Mouse (Mus musculus) embryonic facial prominence, embryonic 12.5 days (tissue): ENCODE measurements around the gene Chic2. TPM values are rescaled to one million over a fixed set of nuclear protein-coding genes. Genes with fewer than 3 reads are reported as not detected.

ENCODE experiments used
- ATAC-seq: fragments of 200-750 bp; cut with Nextera tagmentation; 2 replicates; pipeline ENCODE4 v1.8.0; 2017; ENCODE audit not compliant: insufficient number of reproducible peaks, insufficient read depth, low FRiP score, low TSS enrichment
- H3K27ac ChIP-seq: fragments of 300-500 bp; sonication (generic); 2 replicates; pipeline ENCODE4 v1.5.1; 2016; ENCODE audit warnings: mild to moderate bottlenecking
- H3K27me3 ChIP-seq: fragments of 300-500 bp; sonication (generic); 2 replicates; pipeline ENCODE4 v1.6.1; 2016; ENCODE audit warnings: mild to moderate bottlenecking, moderate library complexity
- H3K36me3 ChIP-seq: fragments of 300-500 bp; sonication (generic); 2 replicates; pipeline ENCODE4 v1.6.1; 2016; ENCODE audit warnings: mild to moderate bottlenecking
- H3K4me1 ChIP-seq: fragments of 300-500 bp; sonication (generic); 2 replicates; pipeline ENCODE4 v1.6.1; 2016
- H3K4me2 ChIP-seq: fragments of 300-500 bp; sonication (generic); replicated peaks from 2 replicates; pipeline ENCODE4 v1.6.1; 2016; ENCODE audit warnings: mild to moderate bottlenecking, moderate library complexity
- H3K4me3 ChIP-seq: fragments of 300-500 bp; sonication (generic); 2 replicates; pipeline ENCODE4 v1.5.1; 2016; ENCODE audit warnings: mild to moderate bottlenecking
- H3K9ac ChIP-seq: fragments of 300-500 bp; sonication (generic); 2 replicates; pipeline ENCODE4 v1.6.1; 2016; ENCODE audit warnings: mild to moderate bottlenecking, moderate library complexity
- H3K9me3 ChIP-seq: fragments of 300-500 bp; sonication (generic); 2 replicates; pipeline ENCODE4 v1.6.1; 2016; ENCODE audit warnings: mild to moderate bottlenecking, moderate library complexity
- WGBS: fragments of 180-500 bp; shearing (Covaris S2); methylation state at CpG from one replicate; pipeline ENCODE4 v1.1.7; 2016; 5-methylcytosine and 5-hydroxymethylcytosine counted together
- polyA plus RNA-seq: library from polyadenylated mRNA; unstranded; fragments of >200 nt; fragmentation: Nextera tagmentation; extraction: Ambion mirVana; gene quantifications from 2 replicates; pipeline ENCODE4 v1.2.1, GENCODE M21; 2016

The Chic2 gene
- polyA plus RNA-seq, 1 experiment from 2014 or later, result 51.8 TPM

DNA sequence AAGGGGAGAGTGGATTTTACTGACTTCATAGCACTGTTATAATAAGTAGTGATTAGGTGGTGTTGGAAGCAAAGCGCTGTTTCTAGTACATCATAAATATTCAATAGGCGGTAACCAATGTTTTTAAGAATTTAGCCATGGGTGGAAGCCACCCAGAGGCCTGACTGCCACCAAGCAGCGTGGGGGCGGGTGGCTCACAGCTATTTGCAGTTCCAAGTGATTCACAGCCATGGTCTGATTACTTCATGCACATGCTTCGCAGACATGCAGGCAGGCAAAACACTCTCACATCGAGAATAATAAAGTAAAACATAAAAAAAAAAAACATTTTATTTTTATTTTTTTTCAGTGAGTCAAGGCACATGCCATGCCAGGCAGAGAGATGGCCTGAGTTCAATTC lies 75.2 kb downstream of the Chic2 start:
- Histone ChIP-seq H3K9ac (no peak overlapping the region), H3K4me2 (no peak overlapping the region), H3K27me3 (no peaks in the 10 kb centered on the region), H3K27ac (no peak overlapping the region), H3K9me3 (no peaks in the 10 kb centered on the region), H3K4me1 (peaks cover 5% of the 10 kb centered on the region), H3K4me3 (no peak overlapping the region), H3K36me3 (no peaks in the 10 kb centered on the region)
- WGBS, result 91% methylated on average over 6 of the region's 6 CpGs
- ATAC-seq, result no peak

DNA sequence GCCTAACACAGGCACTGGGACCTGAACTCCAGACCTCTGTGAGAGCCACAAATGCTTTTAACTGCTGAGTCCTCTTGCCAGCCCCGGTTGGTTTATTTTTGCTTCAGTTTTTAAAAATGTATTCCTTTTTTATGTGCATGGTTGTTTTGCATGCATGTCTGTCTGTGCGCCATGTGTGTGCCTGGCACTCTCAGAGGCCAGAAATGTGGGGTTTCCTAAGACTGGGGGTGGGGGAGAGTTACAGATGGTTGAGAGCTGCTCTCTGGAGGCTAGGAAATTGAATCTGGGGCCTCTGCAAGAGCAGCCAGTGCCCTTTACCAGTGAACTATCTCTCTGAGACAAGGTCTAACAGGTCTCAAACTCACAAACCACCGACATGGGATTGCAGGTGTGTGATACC lies 76.7 kb downstream of the Chic2 start:
- H3K36me3 ChIP-seq, result no peaks in the 10 kb centered on the region
- H3K27me3 ChIP-seq, result no peaks in the 10 kb centered on the region
- no peaks in the 10 kb centered on the region for H3K4me1 ChIP-seq
- H3K4me2 ChIP-seq, result no peak overlapping the region
- H3K4me3 ChIP-seq, result no peak overlapping the region
- 69% methylated on average over 3 of the region's 3 CpGs for WGBS
- no peak for ATAC-seq
- no peaks in the 10 kb centered on the region for H3K9me3 ChIP-seq
- no peak overlapping the region for H3K27ac ChIP-seq
- H3K9ac ChIP-seq, result no peak overlapping the region

DNA sequence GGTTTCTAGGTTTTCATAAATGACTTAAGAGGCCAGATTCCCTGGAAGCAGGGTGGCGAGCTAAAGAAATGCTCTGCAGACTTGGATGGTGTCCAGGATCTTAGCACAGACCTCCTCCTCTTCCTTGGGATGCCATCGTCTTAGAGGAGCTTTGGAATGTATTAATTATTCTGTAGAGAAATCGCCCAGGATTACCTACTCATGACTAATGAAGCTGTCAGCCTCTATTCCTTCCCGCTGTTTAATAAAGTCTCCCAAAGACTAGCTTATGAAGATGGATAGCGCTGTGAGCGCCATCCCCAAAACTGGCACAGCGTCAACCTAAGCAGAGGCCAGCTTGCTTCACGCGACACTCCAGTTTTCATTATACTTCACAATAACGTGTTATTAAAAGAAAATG lies 77.7 kb downstream of the Chic2 start:
- no peaks in the 10 kb centered on the region for H3K4me1 ChIP-seq
- no peaks in the 10 kb centered on the region for H3K9me3 ChIP-seq
- no peak overlapping the region for H3K4me3 ChIP-seq
- H3K27ac ChIP-seq, result no peak overlapping the region
- no peaks in the 10 kb centered on the region for H3K27me3 ChIP-seq
- H3K9ac ChIP-seq, result no peak overlapping the region
- WGBS, result 73% methylated on average over 10 of the region's 10 CpGs
- no peaks in the 10 kb centered on the region for H3K36me3 ChIP-seq
- H3K4me2 ChIP-seq, result no peak overlapping the region
- no peak for ATAC-seq

DNA sequence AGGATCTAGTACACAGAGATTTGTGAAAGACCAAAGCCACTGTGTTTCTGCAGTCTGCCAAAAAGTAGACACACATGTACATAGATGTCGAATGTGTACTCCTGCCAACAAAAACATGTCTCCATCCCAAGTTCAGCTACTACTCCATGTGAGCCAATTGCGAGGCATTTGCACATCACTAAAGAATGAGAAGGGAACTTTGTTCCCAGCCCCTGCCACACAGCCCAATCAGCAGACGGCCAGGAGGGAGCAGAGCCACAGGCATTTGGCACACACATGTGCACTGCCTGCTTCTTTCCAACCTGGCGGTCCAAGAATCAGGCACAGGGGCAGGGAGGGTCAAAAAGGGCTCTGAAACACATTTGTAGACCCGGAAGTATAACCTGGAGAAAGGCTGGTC lies 81.8 kb downstream of the Chic2 start:
- no peak overlapping the region for H3K4me2 ChIP-seq
- no peaks in the 10 kb centered on the region for H3K36me3 ChIP-seq
- H3K9me3 ChIP-seq, result no peaks in the 10 kb centered on the region
- no peak for ATAC-seq
- H3K27me3 ChIP-seq, result 0 out of 2 replicates have a peak, but pooled peaks cover 5% of the 10 kb centered on the region
- no peak overlapping the region for H3K4me3 ChIP-seq
- 51% methylated on average over 5 of the region's 5 CpGs for WGBS
- peaks cover 7% of the 10 kb centered on the region; the same call in 1 of the 2 replicates for H3K4me1 ChIP-seq
- H3K27ac ChIP-seq, result no peak overlapping the region
- no peak overlapping the region for H3K9ac ChIP-seq

DNA sequence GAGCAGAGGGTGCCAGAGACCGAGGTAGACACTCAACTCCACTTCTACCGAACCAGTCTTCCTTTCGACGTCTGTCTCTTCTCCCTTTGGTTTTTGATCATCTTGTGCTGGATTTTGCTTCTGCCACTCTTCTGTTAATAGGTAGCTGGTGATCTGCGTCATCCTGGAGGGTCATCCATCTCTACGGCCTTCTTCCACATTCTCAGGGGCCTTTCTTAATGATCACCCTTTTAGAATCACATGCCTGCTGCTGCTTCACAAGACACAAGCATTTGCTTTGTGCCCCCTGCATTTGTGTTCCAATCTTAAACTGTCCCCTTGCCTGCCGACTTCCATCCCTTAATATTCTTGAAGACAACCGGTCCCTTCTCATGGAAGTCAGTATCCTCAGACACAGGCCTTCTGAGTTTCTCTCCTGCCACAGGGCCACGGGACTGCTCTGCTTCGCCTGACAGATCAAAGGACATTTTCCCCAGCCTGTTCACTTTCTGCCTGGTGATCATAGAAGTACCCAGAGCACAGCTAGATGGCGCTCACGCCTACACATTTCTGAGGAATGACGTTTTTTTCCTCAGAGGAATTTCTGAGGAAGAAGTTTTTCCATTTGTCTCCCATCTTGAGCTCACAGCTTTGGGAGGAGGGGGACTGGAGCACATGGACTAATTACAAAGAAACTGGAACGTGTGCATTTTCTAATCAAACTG lies 83.6 kb downstream of the Chic2 start:
- H3K27me3 ChIP-seq, result 0 out of 2 replicates have a peak, but pooled peaks cover 5% of the 10 kb centered on the region
- H3K9ac ChIP-seq, result no peak overlapping the region
- no peak overlapping the region for H3K4me2 ChIP-seq
- no peaks in the 10 kb centered on the region for H3K36me3 ChIP-seq
- WGBS, result 26% methylated on average over 14 of the region's 14 CpGs
- no peak overlapping the region for H3K4me3 ChIP-seq
- no peak for ATAC-seq
- no peak overlapping the region for H3K27ac ChIP-seq
- H3K4me1 ChIP-seq, result peaks cover 7% of the 10 kb centered on the region; the same call in 1 of the 2 replicates
- H3K9me3 ChIP-seq, result no peaks in the 10 kb centered on the region

DNA sequence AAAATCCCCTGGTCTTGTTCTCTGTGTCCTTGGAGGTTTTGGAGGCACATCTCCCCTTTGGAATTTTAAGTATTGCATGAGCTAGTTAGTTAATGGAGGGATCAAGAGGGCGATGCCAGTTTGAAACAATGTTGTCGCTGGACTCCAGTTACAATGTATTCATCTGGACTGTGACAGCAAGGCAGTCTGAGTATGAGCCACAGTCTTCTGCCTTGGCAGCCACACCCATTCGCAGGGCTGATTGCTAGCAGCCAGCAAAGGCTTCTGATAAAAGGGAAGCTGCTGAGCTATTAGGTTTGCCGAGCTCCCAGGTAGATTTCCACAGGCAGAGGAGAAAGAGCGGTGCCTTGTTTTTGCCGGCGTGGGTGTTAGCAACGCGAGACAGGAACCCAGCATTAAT lies 84.3 kb downstream of the Chic2 start:
- H3K27ac ChIP-seq, result no peak overlapping the region
- H3K9me3 ChIP-seq, result no peaks in the 10 kb centered on the region
- ATAC-seq, result no peak
- 54% methylated on average over 9 of the region's 9 CpGs for WGBS
- no peak overlapping the region for H3K4me2 ChIP-seq
- peaks cover 7% of the 10 kb centered on the region; the same call in 1 of the 2 replicates for H3K4me1 ChIP-seq
- H3K4me3 ChIP-seq, result no peak overlapping the region
- no peaks in the 10 kb centered on the region for H3K36me3 ChIP-seq
- no peak overlapping the region for H3K9ac ChIP-seq
- H3K27me3 ChIP-seq, result 0 out of 2 replicates have a peak, but pooled peaks cover 5% of the 10 kb centered on the region

DNA sequence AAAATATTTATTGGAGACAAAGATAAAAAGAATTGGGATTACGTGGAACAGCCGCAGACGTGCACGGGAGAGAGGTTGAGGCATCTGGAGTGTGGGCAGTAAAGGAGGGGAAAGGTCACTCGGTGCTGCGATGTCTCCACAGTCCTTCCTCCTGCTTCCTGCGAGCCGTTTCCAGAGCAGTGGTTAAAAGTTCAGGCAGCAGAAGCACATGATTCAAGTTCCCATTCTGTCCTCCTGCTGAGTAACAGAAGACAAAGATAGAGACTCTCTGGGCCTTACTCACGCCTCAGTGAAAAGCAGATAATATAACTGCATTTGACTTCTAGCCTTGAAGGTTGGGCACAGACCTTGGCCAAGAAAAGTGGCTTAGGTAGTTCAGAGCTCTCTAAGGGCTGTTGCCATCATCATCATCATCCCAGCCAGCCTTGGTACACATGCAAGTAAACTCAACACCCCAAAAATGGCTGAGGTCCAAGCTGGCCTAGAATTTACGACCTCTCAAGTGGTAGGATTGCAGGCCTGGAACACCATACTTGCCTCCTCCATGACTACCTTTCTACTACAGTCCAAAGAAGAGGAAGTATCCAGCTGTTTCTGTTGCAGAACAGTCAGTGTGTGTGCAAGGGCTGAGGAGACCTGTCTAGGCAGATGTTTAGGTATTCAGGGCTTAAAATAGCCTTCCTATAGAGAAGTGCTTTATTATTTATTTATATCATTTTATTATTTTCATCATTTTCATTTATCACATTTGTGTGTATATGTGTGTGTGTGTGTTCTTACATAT lies 87.1 kb downstream of the Chic2 start:
- Histone ChIP-seq H3K27ac (peak overlapping the region; percentile 37; the same call in 1 of the 2 replicates), H3K4me3 (no peak overlapping the region), H3K36me3 (no peaks in the 10 kb centered on the region), H3K4me1 (peaks cover 7% of the 10 kb centered on the region; the same call in 1 of the 2 replicates), H3K9ac (no peak overlapping the region), H3K4me2 (no peak overlapping the region), H3K9me3 (no peaks in the 10 kb centered on the region), H3K27me3 (0 out of 2 replicates have a peak, but pooled peaks cover 5% of the 10 kb centered on the region)
- no peak for ATAC-seq
- WGBS, result 44% methylated on average over 10 of the region's 10 CpGs

DNA sequence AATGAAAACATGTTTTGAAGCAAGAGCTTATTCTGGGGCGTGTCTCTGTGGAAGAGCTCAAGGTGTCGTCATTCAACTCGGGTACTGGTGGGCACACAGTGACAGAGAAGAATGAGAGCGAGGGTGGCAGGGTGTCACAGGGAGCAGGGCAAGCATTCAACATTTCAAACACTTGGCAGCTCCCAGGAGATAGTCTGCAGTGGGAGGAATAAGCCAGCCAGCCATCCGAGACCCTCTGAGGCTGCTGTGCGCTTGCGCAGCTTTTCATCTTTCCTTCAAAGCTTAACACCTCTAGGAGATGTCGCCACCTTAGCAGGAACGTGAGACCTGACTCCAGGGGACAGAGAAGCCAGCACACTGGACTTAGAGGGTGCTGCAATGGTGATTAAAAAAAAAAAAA lies 88.2 kb downstream of the Chic2 start:
- WGBS, result 52% methylated on average over 9 of the region's 9 CpGs
- no peak for ATAC-seq
- Histone ChIP-seq H3K4me3 (no peak overlapping the region), H3K4me2 (no peak overlapping the region), H3K27ac (no peak overlapping the region), H3K9ac (no peak overlapping the region), H3K27me3 (0 out of 2 replicates have a peak, but pooled peaks cover 5% of the 10 kb centered on the region), H3K9me3 (no peaks in the 10 kb centered on the region), H3K36me3 (no peaks in the 10 kb centered on the region), H3K4me1 (peaks cover 4% of the 10 kb centered on the region; the same call in 1 of the 2 replicates)

DNA sequence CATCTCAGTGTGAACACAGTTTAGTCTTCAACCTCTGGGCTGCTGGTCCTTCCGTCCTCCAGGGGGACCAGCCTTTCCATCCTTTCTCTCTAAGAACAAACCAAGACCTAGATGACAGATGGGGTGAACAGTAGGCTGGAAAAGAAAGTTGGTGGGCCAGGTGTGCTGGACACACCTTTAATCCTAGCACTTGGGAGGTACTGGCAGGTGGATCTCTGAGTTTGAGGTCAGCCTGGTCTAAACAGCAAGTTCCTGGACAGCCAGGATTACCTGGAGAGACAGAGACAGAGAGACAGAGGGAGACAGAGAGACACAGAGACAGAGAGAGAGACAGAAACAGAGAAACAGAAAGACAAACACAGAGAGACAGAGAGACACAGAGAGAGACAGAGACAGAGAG lies 89.0 kb downstream of the Chic2 start:
- Histone ChIP-seq H3K9me3 (no peaks in the 10 kb centered on the region), H3K27ac (no peak overlapping the region), H3K9ac (no peak overlapping the region), H3K27me3 (0 out of 2 replicates have a peak, but pooled peaks cover 3% of the 10 kb centered on the region), H3K4me2 (no peak overlapping the region), H3K36me3 (no peaks in the 10 kb centered on the region), H3K4me1 (no peaks in the 10 kb centered on the region; the same call in 1 of the 2 replicates), H3K4me3 (no peak overlapping the region)
- WGBS, result 83% methylated on average over 1 of the region's 1 CpGs
- no peak for ATAC-seq

DNA sequence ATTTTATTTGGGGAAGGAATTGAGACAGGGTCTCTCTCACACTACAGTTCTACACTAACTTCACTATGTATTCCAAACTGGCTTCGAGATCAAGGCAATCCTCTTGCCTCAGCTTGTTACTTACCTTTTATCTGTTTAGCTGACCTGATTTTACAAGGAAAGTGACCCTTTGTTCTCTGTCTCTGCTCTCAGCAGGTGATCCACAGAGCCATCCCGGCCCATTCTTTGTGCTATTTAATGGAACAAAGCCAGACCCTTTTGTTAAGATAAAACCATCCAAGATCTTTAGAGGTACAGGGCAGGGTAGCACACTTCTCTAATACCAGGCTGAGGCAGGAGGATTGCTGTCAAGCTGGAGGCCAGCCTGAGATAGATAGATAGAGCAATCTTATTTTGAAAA lies 91.6 kb downstream of the Chic2 start:
- no peaks in the 10 kb centered on the region for H3K4me1 ChIP-seq
- H3K36me3 ChIP-seq, result no peaks in the 10 kb centered on the region
- H3K9ac ChIP-seq, result no peak overlapping the region
- no peak overlapping the region for H3K27ac ChIP-seq
- WGBS, result 33% methylated on average over 2 of the region's 2 CpGs
- ATAC-seq, result no peak
- H3K4me2 ChIP-seq, result no peak overlapping the region
- no peaks in the 10 kb centered on the region for H3K9me3 ChIP-seq
- no peak overlapping the region for H3K4me3 ChIP-seq
- no peaks in the 10 kb centered on the region for H3K27me3 ChIP-seq

DNA sequence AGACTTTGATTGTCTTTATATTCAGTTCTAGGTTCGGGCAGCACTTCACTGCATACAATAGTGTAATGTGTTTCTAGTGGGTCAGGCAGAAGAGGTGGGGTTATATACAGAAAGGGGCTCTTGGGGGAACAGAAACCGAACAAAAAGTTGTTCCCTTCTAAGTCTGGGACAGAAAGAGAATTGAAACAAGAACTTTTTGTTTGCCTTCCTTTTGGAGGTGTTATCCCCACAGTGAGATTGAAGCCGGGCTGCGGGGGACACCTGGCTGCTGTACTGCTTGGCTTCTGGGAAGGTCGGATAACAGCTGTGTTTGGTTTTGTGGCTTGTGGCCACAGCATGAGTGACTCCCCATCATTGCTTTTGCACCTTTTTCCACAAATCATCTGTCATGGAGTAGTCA lies 93.2 kb downstream of the Chic2 start:
- H3K4me2 ChIP-seq, result no peak overlapping the region
- no peaks in the 10 kb centered on the region for H3K36me3 ChIP-seq
- H3K9ac ChIP-seq, result no peak overlapping the region
- WGBS, result 81% methylated on average over 5 of the region's 5 CpGs
- no peak overlapping the region for H3K27ac ChIP-seq
- ATAC-seq, result no peak
- H3K9me3 ChIP-seq, result no peaks in the 10 kb centered on the region
- no peaks in the 10 kb centered on the region for H3K4me1 ChIP-seq
- no peaks in the 10 kb centered on the region for H3K27me3 ChIP-seq
- H3K4me3 ChIP-seq, result no peak overlapping the region

DNA sequence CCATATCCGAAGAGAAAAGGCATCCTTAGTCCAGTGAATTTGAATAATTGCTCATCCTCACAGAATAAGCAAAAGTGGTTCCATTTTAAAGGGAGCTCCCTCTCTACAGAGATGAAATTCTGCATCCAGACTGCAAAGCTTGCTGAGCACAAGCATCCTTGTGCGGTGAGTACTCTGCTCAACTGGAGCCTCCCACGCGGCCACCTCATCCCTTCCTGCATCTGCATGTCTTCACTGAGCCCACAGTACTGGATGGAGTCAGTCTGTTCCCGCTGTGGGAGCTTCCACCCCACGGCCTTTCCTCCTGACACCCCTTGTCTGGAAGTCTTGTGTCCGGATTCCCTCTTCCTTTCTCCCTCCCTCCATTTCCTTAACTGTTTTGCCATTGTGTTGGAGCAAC lies 95.3 kb downstream of the Chic2 start:
- Histone ChIP-seq H3K27ac (no peak overlapping the region), H3K27me3 (no peaks in the 10 kb centered on the region), H3K9ac (no peak overlapping the region), H3K4me2 (no peak overlapping the region), H3K4me1 (0 out of 2 replicates have a peak, but pooled peaks cover 3% of the 10 kb centered on the region), H3K36me3 (no peaks in the 10 kb centered on the region), H3K4me3 (no peak overlapping the region), H3K9me3 (no peaks in the 10 kb centered on the region)
- WGBS, result 54% methylated on average over 7 of the region's 7 CpGs
- ATAC-seq, result no peak
